Mouse (Mus musculus) spleen, adult 2 months (tissue): ENCODE data around the gene Erg.

Experiments
- CTCF ChIP-seq: fragments of 200-500 bp; IDR thresholded peaks from 2 replicates; pipeline ENCODE4 v1.5.1; 2011; ENCODE audit warnings: mild to moderate bottlenecking, inconsistent platforms; ENCODE audit not compliant: insufficient read depth, insufficient read length, insufficient replicate concordance; ENCODE audit errors: extremely low read depth
- POLR2A ChIP-seq: fragments of 200-500 bp; IDR thresholded peaks from 2 replicates; pipeline ENCODE4 v1.6.1; 2011; ENCODE audit warnings: low read depth, low read length, inconsistent platforms

DNA sequence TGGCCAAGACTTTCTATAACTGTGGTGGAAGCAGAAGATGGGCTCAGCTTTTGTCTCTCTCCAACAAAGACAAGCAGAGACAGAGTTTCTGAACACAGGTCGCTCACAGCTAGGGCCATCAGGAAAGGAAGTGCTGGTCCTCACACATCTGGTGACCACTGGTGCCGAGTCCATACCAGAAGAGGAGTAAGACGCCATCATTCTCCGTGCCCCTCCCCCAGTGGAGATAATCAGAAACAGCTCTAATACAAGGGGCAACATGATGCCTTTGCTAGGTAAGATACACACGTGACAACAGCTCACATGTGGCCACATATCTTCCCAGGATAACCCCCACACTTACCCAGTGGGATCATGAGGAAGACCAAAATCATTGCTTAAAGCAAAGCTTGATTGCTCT, 96.0 kb downstream of the Erg start:
- TF ChIP-seq CTCF (no peak), POLR2A (no peak)
